Mouse (Mus musculus): ENCODE results near the gene Ptprg. TPM values are rescaled to one million over a fixed set of nuclear protein-coding genes. Genes with fewer than 3 reads are reported as not detected.

Gene Ptprg
- polyA plus RNA-seq (2012; rRNA removed; ENCODE audit: low replicate concordance): 39.3 and 41.6 TPM in 2 replicates

DNA sequence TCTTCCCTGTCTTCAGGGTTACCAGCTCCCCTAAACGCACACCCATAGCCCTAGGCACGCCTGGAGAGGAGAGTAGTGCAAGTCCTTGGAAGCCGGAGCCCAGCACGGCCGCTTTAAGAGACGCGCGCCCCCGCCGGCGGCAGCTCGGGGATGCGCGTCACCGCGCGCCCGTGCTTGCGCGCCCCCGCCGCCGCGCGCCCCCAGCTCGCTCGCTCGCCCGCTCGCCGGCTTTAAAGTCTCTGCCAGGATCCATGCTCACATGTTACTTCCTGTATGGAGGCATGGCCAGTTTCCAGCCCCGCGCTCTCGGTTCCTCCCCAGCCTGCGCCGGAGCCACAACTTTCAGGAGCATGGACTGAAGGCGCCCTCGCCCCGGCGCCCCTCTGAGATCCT is at the start of gene Ptprg:
TSS of gene Ptprg (plus strand) at position 260 of the 393 bp plus-strand sequence.

DNA sequence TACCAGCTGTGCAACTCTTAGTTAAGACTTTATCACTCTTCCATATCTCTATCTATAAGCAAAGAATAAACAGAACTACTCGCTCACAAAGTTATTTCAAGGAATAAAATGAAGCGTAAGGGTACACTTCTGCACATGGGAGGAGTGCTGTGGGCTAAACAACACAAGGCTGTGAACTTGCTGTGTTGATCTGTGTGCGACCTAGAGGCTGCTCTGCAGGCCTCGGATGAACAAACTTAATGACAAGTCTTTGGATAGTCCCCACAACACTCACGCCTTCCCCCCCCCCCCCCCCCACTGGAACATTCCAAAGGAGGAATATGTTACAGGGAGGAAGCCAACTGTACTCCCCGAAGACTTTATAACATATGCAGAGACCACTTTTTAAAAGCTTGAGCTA is 730.3 kb downstream of the Ptprg start, which contains the start of gene Gm49355:
TSS of gene Gm49355 (plus strand) at position 336 of the 400 bp plus-strand sequence.

DNA sequence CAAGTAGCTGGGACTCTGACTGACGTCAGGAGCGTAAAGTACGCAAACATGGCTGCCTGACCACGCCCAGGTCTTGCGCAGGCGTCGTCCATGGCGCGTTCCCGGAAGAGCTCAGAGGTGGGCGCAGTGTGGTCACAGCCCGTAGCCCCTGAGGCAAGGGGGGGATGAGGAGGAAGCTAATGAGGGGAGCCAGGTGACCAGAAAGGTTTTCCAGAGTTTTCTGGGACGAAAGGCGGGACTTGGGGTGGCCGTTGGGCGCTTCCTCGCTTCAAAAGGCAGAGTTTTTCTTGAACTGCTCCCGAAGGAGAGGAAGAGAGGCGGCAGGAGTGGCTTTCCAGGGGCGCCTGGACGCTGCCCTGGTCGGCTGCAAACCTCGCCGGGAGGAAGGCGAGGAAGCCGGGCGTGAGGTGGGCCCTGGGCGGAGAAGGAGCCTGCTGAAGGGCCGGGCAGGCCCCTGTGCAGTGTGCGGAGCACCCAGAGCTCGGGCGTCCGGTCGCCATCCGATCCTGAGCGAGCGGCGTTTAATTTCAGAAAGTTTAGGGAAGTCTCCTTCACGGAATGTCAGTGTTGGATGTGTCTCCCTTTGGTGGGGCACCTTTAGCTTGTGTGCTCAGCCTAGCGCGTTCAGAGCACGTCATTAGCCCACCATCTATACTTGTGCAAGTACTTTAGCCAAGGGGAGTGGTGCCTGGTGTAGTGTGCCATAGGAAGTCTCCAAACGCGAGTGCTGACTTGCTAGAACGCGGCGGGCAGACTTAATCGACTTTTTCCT is 731.0 kb downstream of the Ptprg start, which contains the start of gene 3830406C13Rik:
TSS of gene 3830406C13Rik (plus strand) at position 33 of the 772 bp plus-strand sequence.

Other genes with a start within 250 kb of the Ptprg start
- gene Gm3839, start 196.8 kb upstream of the Ptprg start, polyA plus RNA-seq (2012; rRNA removed; ENCODE audit: low replicate concordance): 0.31 and 1.8 TPM in 2 replicates

All from mammary gland, adult 2 months (tissue).